Mouse (Mus musculus) heart, postnatal 0 days (tissue): ENCODE data around the gene Syngap1. TPM values are rescaled to one million over a fixed set of nuclear protein-coding genes. Genes with fewer than 3 reads are reported as not detected.
A peak's percentile ranks its signal among the peaks of the same experiment; 100 is the strongest.
"Not testable (repeated sequence)": the region's sequence is repeated elsewhere in the genome, so short reads cannot be mapped to it uniquely, and the experiment has no call there.

ENCODE experiments used
- ATAC-seq: fragments of 200-750 bp; cut with Nextera tagmentation; 2 replicates; pipeline ENCODE4 v1.8.0; 2017; ENCODE audit warnings: low read depth, moderate number of reproducible peaks, moderate library complexity; ENCODE audit not compliant: insufficient read depth
- DNase-seq: peaks from one replicate; pipeline ENCODE4 v3.0.0-alpha.2; 2016; ENCODE audit warnings: low spot score
- H3K27ac ChIP-seq: fragments of 300-500 bp; sonication (generic); 2 replicates; pipeline ENCODE4 v1.5.1; 2014; ENCODE audit warnings: low read depth, mild to moderate bottlenecking
- H3K27me3 ChIP-seq: fragments of 300-500 bp; sonication (generic); 2 replicates; pipeline ENCODE4 v1.6.1; 2014; ENCODE audit warnings: low read length, mixed read lengths; ENCODE audit not compliant: control insufficient read depth, insufficient read depth
- H3K36me3 ChIP-seq: fragments of 300-500 bp; sonication (generic); replicated peaks from 2 replicates; pipeline ENCODE4 v1.6.1; 2014; ENCODE audit warnings: low read length, mixed read lengths; ENCODE audit not compliant: control insufficient read depth, insufficient read depth
- H3K4me1 ChIP-seq: fragments of 300-500 bp; sonication (generic); 2 replicates; pipeline ENCODE4 v1.6.1; 2014; ENCODE audit warnings: antibody characterized with exemption; ENCODE audit not compliant: control insufficient read depth, insufficient read depth
- H3K4me2 ChIP-seq: fragments of 300-500 bp; sonication (generic); 2 replicates; pipeline ENCODE4 v1.6.1; 2014; ENCODE audit warnings: low read depth, mild to moderate bottlenecking, low read length, moderate library complexity
- H3K4me3 ChIP-seq: fragments of 300-500 bp; sonication (generic); 2 replicates; pipeline ENCODE4 v1.5.1; 2014; ENCODE audit warnings: low read depth, low read length
- H3K9ac ChIP-seq: fragments of 300-500 bp; sonication (generic); replicated peaks from 2 replicates; pipeline ENCODE4 v1.6.1; 2014; ENCODE audit warnings: low read depth, low read length, mixed read lengths
- H3K9me3 ChIP-seq: fragments of 300-500 bp; sonication (generic); replicated peaks from 2 replicates; pipeline ENCODE4 v1.6.1; 2016; ENCODE audit warnings: low read length; ENCODE audit not compliant: control insufficient read depth
- CTCF ChIP-seq: IDR thresholded peaks from 2 replicates; pipeline ENCODE4 v1.5.1; 2016; ENCODE audit warnings: antibody characterized with exemption, control low read depth, low read depth
- EP300 ChIP-seq: IDR thresholded peaks from 2 replicates; pipeline ENCODE4 v1.6.1; 2016; ENCODE audit warnings: antibody characterized with exemption, low read depth
- WGBS: fragments of 180-500 bp; shearing (Covaris S2); extraction: QIAGEN DNeasy Blood & Tissue Kit; methylation state at CpG from one replicate; pipeline ENCODE4 v1.1.7; 2014; 5-methylcytosine and 5-hydroxymethylcytosine counted together
- polyA plus RNA-seq: library from polyadenylated mRNA; unstranded; fragments of >200 nt; fragmentation: Nextera tagmentation; extraction: Ambion mirVana; gene quantifications from 2 replicates; pipeline ENCODE4 v1.2.1, GENCODE M21; 2015
- total RNA-seq: library from RNA; depleted of rRNA; stranded (reverse); fragments of >200 nt; gene quantifications from 2 replicates; pipeline ENCODE4 v1.2.3, GENCODE M21; 2014; ENCODE audit warnings: low replicate concordance

Gene Syngap1
- total and polyA plus RNA-seq, 2 experiments from 2014 or later, result 0.45 to 4.3 TPM

DNA sequence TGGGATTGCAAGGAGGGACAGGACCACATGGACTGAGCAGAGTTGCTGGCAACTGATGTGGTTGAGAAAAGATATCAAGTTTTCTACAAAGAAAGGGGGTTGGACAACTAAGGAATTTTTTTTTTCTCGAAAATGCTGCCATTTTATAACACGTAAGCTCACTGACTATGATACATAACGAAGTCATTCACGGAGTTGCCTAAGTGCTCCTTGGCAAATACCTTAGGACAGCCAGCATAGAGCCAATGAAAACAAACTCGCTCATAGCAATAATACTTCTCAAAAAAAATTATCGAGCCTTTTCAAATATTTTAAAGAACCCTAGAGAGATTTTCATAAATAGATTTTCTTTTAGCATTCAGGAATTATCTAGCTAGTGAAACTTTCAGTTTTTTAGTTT is 40.1 kb upstream of the Syngap1 start:
- no peak for DNase-seq
- ATAC-seq, result no peak
- H3K27ac ChIP-seq, result no peak overlapping the region
- no peaks in the 10 kb centered on the region; the same call in 1 of the 2 replicates for H3K4me1 ChIP-seq
- no peak overlapping the region for H3K4me2 ChIP-seq
- TF ChIP-seq EP300 (no peak), CTCF (no peak)
- no peak overlapping the region for H3K4me3 ChIP-seq
- no peaks in the 10 kb centered on the region for H3K27me3 ChIP-seq
- H3K9ac ChIP-seq, result no peak overlapping the region
- no peaks in the 10 kb centered on the region for H3K9me3 ChIP-seq
- WGBS, result 71% methylated on average over 6 of the region's 6 CpGs
- H3K36me3 ChIP-seq, result no peaks in the 10 kb centered on the region

DNA sequence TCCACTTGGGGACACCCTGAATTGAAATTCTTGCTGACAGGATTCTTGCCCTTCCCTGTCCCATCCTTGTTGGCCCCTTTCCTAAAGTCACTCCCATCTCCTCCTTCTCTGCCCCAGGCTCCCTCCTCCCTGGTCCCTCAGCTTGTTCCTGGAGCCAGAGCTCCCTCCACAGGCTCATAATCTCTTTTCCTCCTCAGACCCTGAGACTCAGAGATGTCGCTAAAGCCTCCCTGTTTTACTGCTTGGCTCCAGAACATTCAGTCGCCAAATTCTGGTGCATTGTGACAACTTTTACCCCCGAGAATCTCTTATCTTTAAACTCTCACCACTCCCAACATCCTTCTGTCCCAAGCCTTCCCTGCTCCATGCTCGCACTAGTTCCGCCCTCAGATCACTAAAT is 36.7 kb upstream of the Syngap1 start:
- WGBS, result 42% methylated on average over 5 of the region's 5 CpGs
- Histone ChIP-seq H3K4me2 (no peak overlapping the region), H3K27me3 (no peaks in the 10 kb centered on the region), H3K9ac (no peak overlapping the region), H3K4me1 (no peaks in the 10 kb centered on the region), H3K4me3 (no peak overlapping the region), H3K9me3 (no peaks in the 10 kb centered on the region), H3K36me3 (no peaks in the 10 kb centered on the region), H3K27ac (no peak overlapping the region)
- ATAC-seq (peak; percentile 30; the same call in 1 of the 2 replicates), DNase-seq (no peak)
- TF ChIP-seq EP300 (no peak), CTCF (peak; percentile 19; the same call in 1 of the 2 replicates)

DNA sequence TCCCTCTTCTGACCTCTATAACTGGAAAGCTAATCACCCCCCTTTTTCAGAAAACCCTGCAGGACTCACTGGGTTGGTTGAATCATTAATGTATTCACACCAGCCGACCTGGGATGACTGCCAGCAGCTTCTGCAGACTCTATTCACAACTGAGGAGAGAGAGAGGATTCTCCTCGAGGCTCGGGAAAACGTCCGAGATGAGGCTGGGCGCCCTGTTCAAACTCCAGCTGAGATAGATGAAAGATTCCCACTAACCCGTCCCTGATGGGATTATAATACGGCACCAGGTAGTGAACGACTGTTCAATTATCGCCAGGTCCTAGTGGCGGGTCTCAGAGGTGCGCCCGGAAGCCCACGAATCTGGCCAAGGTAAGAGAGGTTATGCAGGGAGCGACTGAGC is 33.5 kb upstream of the Syngap1 start:
- not testable (repeated sequence) for H3K4me3 ChIP-seq

DNA sequence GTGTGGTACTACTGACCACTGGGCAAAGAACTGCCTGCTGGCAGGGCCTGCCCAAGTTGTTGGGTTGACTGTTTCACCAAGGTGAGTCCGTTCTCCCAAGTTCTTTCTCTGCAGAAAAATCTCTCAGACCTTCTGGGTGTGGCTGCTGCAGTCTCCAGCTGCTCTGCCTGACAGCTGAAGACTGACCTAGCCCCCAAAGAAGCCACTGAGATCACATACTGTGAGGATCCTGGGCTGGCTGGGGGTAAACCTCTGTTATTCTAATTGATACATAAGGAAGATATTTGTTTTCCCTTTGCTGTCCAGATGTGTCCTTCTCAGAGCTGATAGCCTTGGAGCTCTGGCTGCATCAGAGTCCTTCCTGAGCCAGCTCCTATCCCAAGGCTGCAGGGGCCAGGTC is 25.8 kb upstream of the Syngap1 start:
- Histone ChIP-seq H3K36me3 (no peaks in the 10 kb centered on the region), H3K4me3 (no peak overlapping the region), H3K4me1 (no peaks in the 10 kb centered on the region), H3K27ac (no peak overlapping the region), H3K4me2 (no peak overlapping the region), H3K27me3 (no peaks in the 10 kb centered on the region), H3K9me3 (no peaks in the 10 kb centered on the region), H3K9ac (no peak overlapping the region)
- no peak for ATAC-seq
- TF ChIP-seq CTCF, result no peak
- TF ChIP-seq EP300, result no peak
- WGBS, result 73% methylated on average over 1 of the region's 1 CpGs
- no peak for DNase-seq

More for the DNA sequence above, 33.5 kb upstream of the Syngap1 start:
- not testable (repeated sequence) for H3K4me1 ChIP-seq, H3K9me3 ChIP-seq, H3K4me2 ChIP-seq, H3K36me3 ChIP-seq, H3K27me3 ChIP-seq, ATAC-seq, DNase-seq, H3K9ac ChIP-seq, H3K27ac ChIP-seq
- 85% methylated on average over 14 of the region's 15 CpGs for WGBS

DNA sequence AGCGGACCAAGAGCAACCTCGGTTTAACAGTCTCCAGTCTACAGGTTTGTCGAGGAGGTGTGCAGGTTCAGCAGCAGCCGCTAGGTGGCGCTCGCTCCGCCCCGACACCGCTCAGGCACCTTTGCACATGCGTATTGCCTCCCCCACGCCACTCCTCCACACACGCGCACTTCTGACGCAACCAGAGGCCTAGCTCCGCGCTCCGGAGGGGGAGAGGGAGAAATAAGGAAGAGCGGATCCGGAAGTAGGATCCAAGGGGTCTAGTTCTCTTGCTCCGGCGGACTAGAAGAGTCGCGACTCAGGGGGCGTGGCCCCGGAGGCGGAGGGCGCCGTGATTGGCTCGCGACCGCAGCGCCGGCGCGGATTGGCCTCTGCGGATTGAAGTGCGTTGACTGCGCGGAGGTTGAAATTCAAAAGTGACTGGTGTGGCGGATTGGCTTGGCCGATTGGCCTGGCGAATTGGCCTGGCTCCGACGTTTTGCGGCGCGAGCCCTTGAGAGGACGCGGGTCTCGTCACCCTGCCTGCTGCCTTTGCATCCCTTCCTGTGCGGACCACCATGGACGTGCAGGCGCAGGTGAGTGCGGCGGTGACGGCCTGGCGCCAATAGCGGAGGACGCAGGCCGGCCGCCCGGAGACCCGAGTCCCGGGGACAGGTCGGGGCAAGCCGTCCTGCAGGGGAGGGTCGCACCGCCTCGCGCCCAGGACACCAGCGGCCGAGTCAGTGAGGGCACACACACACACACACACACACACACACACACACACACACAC is 24.2 kb upstream of the Syngap1 start, which contains the start of gene Kifc5b:
Gene Kifc5b, plus strand, starts transcription at position 381 of the 772 bp plus-strand sequence.
- H3K4me3 ChIP-seq, result peak within 1 kb of the TSS; percentile 80

DNA sequence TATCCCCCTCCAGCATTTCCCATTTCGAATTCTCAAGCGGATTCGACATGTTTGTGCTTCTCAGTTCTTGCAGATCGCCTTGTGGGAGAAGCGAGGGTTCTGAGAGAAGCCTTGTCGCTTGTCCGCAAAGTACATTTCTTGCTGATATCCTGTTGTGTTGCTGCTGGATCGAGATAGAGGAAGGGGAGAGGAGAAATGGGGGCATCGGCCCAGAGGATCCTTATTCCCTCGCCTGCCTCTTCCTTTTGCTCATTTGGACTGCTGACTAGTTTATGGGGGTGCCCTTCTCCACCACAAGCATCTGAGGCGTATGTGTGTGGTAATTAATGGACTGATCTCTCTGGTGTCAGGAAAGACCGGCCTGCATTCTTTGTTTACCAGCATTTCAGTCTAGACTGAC is 23.5 kb upstream of the Syngap1 start:
- DNase-seq, H3K36me3 ChIP-seq, H3K4me1 ChIP-seq, H3K9me3 ChIP-seq, H3K27me3 ChIP-seq, ATAC-seq: not testable (repeated sequence)
- H3K4me2 ChIP-seq, result peak overlapping the region; percentile 78
- WGBS, result under 1% methylated on average over 12 of the region's 12 CpGs
- H3K27ac ChIP-seq, result peak overlapping the region; percentile 64; the same call in 1 of the 2 replicates
- peak overlapping the region; percentile 80 for H3K4me3 ChIP-seq
- peak overlapping the region; percentile 69 for H3K9ac ChIP-seq

More for the DNA sequence above, 24.2 kb upstream of the Syngap1 start, which contains the start of gene Kifc5b:
- Histone ChIP-seq H3K27me3 (no peaks in the 10 kb centered on the region), H3K27ac (peak within 1 kb of the TSS; percentile 64; the same call in 1 of the 2 replicates), H3K9me3 (no peaks in the 10 kb centered on the region), H3K36me3 (peaks cover 6% of the 10 kb centered on the region; the same call in 1 of the 2 replicates), H3K4me2 (peak within 1 kb of the TSS; percentile 78), H3K4me1 (no peaks in the 10 kb centered on the region), H3K9ac (peak within 1 kb of the TSS; percentile 69)
- under 1% methylated on average over 69 of the region's 72 CpGs for WGBS
- peak; percentile 98 for DNase-seq
- no peak for TF ChIP-seq EP300
- peak; percentile 100 for TF ChIP-seq CTCF
- peak; percentile 99 for ATAC-seq
